Mouse (Mus musculus) forebrain, embryonic 15.5 days (tissue): ENCODE results near the gene Fer. TPM values are rescaled to one million over a fixed set of nuclear protein-coding genes. Genes with fewer than 3 reads are reported as not detected.
"Not testable (repeated sequence)": the region's sequence is repeated elsewhere in the genome, so short reads cannot be mapped to it uniquely, and the experiment has no call there.

Source experiments
- ATAC-seq: fragments of 200-750 bp; cut with Nextera tagmentation; replicated peaks from 2 replicates; pipeline ENCODE4 v1.8.0; 2017; ENCODE audit warnings: mild to moderate bottlenecking, moderate TSS enrichment, moderate library complexity
- H3K27ac ChIP-seq: fragments of 300-500 bp; sonication (generic); replicated peaks from 2 replicates; pipeline ENCODE4 v1.5.1; 2015; ENCODE audit warnings: mild to moderate bottlenecking, inconsistent platforms
- H3K27me3 ChIP-seq: fragments of 300-500 bp; sonication (generic); 2 replicates; pipeline ENCODE4 v1.6.1; 2015; ENCODE audit warnings: inconsistent platforms
- H3K36me3 ChIP-seq: fragments of 300-500 bp; sonication (generic); 2 replicates; pipeline ENCODE4 v1.6.1; 2015; ENCODE audit warnings: mild to moderate bottlenecking, inconsistent platforms
- H3K4me1 ChIP-seq: fragments of 300-500 bp; sonication (generic); 2 replicates; pipeline ENCODE4 v1.6.1; 2015; ENCODE audit warnings: inconsistent platforms
- H3K4me2 ChIP-seq: fragments of 300-500 bp; sonication (generic); replicated peaks from 2 replicates; pipeline ENCODE4 v1.6.1; 2015; ENCODE audit warnings: mild to moderate bottlenecking, inconsistent platforms
- H3K4me3 ChIP-seq: fragments of 300-500 bp; sonication (generic); 2 replicates; pipeline ENCODE4 v1.5.1; 2015; ENCODE audit warnings: mild to moderate bottlenecking, inconsistent platforms
- H3K9ac ChIP-seq: fragments of 300-500 bp; sonication (generic); replicated peaks from 2 replicates; pipeline ENCODE4 v1.6.1; 2015; ENCODE audit warnings: mild to moderate bottlenecking, inconsistent platforms
- H3K9me3 ChIP-seq: fragments of 300-500 bp; sonication (generic); 2 replicates; pipeline ENCODE4 v1.6.1; 2016; ENCODE audit warnings: inconsistent platforms
- WGBS: fragments of 180-500 bp; shearing (Covaris S2); methylation state at CpG from one replicate; pipeline ENCODE4 v1.1.7; 2015; ENCODE audit warnings: mixed read lengths; 5-methylcytosine and 5-hydroxymethylcytosine counted together
- polyA plus RNA-seq: library from polyadenylated mRNA; unstranded; fragments of >200 nt; fragmentation: Nextera tagmentation; extraction: Ambion mirVana; gene quantifications from 2 replicates; pipeline ENCODE4 v1.2.1, GENCODE M21; 2015

The Fer gene
- polyA plus RNA-seq, 1 experiment from 2014 or later = 33.7 TPM

- ATAC-seq = no peak
- H3K4me1 ChIP-seq = no peaks in the 10 kb centered on the region
- no peak overlapping the region for H3K9ac ChIP-seq
- 76% methylated on average over 1 of the region's 1 CpGs for WGBS
- H3K27ac ChIP-seq = no peak overlapping the region
- no peak overlapping the region for H3K4me3 ChIP-seq
- no peaks in the 10 kb centered on the region for H3K36me3 ChIP-seq
- H3K27me3 ChIP-seq = no peaks in the 10 kb centered on the region
- H3K4me2 ChIP-seq = no peak overlapping the region
- no peaks in the 10 kb centered on the region for H3K9me3 ChIP-seq
Observed at GRCm38 (mm10) chr17:63842226-63842625, 20.6 kb upstream of the Fer start.

GRCm38 (mm10) chr17:63844936-63845335, 17.9 kb upstream of the Fer start:
- H3K36me3 ChIP-seq = no peaks in the 10 kb centered on the region
- no peak for ATAC-seq
- no peak overlapping the region for H3K4me3 ChIP-seq
- H3K27me3 ChIP-seq = no peaks in the 10 kb centered on the region
- WGBS = 80% methylated on average over 5 of the region's 5 CpGs
- no peak overlapping the region for H3K9ac ChIP-seq
- no peak overlapping the region for H3K4me2 ChIP-seq
- no peaks in the 10 kb centered on the region for H3K9me3 ChIP-seq
- H3K4me1 ChIP-seq = no peaks in the 10 kb centered on the region
- no peak overlapping the region for H3K27ac ChIP-seq

DNA sequence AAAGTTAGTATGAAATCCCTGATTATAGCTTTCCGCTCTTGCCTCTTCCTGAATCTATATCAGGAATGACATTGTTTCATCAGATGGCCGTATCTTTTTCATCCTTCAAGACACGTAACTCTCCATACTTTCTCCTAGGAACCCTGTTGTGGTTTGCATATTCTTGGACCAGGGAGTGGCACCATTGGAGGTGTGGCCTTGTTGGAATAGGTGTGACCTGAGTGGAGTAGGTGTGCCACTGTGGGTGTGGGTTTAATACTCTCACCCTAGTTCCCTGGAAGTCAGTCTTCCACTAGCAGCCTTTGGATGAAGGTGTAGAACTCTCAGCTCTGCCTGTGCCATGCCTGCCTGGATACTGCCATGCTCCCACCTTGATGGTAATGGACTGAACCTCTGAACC, 17.1 kb upstream of the Fer start:
- H3K36me3 ChIP-seq, H3K9ac ChIP-seq, H3K9me3 ChIP-seq, ATAC-seq, H3K4me3 ChIP-seq, H3K27ac ChIP-seq, H3K27me3 ChIP-seq, H3K4me2 ChIP-seq, H3K4me1 ChIP-seq: not testable (repeated sequence)
- 94% methylated on average over 3 of the region's 3 CpGs for WGBS

DNA sequence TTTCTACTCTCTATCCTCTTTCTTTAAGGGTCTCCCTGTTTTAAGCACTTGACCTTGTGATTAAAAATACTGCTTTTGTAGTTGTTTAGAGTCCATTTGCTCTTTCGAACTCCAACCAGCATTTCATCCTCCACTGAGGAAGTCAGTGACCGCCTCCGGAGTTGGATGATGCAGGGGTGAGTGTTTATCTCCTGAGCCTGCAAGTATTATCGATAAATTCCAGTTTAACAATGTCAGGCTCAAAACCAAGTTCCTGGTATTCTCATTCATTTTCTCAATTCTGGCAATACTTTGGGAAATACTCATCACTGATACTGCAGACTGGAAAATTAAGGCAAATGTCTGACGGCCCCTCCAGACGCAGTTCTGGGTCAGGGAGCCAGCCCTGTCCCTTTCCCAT, 13.7 kb upstream of the Fer start:
- H3K36me3 ChIP-seq = no peaks in the 10 kb centered on the region
- H3K9ac ChIP-seq = peak overlapping the region; percentile 85
- WGBS = 7% methylated on average over 6 of the region's 6 CpGs
- H3K4me2 ChIP-seq = peak overlapping the region; percentile 67
- H3K4me1 ChIP-seq = no peaks in the 10 kb centered on the region
- peak overlapping the region; percentile 56 for H3K27ac ChIP-seq
- H3K27me3 ChIP-seq = no peaks in the 10 kb centered on the region
- peak overlapping the region; percentile 83 for H3K4me3 ChIP-seq
- no peaks in the 10 kb centered on the region for H3K9me3 ChIP-seq
- peak; percentile 33 for ATAC-seq

GRCm38 (mm10) chr17:63849566-63849965, 13.3 kb upstream of the Fer start:
- H3K36me3 ChIP-seq = no peaks in the 10 kb centered on the region
- peak overlapping the region; percentile 83 for H3K4me3 ChIP-seq
- no peaks in the 10 kb centered on the region for H3K4me1 ChIP-seq
- peak overlapping the region; percentile 85 for H3K9ac ChIP-seq
- H3K27ac ChIP-seq = peak overlapping the region; percentile 56
- no peaks in the 10 kb centered on the region for H3K27me3 ChIP-seq
- peak; percentile 100 for ATAC-seq
- 0% methylated on average over 22 of the region's 22 CpGs for WGBS
- peak overlapping the region; percentile 67 for H3K4me2 ChIP-seq
- H3K9me3 ChIP-seq = no peaks in the 10 kb centered on the region

GRCm38 (mm10) chr17:63850016-63850415, 12.8 kb upstream of the Fer start:
- Histone ChIP-seq H3K9me3 (no peaks in the 10 kb centered on the region), H3K4me1 (no peaks in the 10 kb centered on the region), H3K27ac (no peak overlapping the region), H3K9ac (no peak overlapping the region), H3K4me2 (peak overlapping the region; percentile 67; the same call in 1 of the 2 replicates), H3K4me3 (peak overlapping the region; percentile 83; the same call in 1 of the 2 replicates), H3K27me3 (no peaks in the 10 kb centered on the region), H3K36me3 (no peaks in the 10 kb centered on the region)
- peak; percentile 41 for ATAC-seq
- WGBS = 79% methylated on average over 9 of the region's 9 CpGs

DNA sequence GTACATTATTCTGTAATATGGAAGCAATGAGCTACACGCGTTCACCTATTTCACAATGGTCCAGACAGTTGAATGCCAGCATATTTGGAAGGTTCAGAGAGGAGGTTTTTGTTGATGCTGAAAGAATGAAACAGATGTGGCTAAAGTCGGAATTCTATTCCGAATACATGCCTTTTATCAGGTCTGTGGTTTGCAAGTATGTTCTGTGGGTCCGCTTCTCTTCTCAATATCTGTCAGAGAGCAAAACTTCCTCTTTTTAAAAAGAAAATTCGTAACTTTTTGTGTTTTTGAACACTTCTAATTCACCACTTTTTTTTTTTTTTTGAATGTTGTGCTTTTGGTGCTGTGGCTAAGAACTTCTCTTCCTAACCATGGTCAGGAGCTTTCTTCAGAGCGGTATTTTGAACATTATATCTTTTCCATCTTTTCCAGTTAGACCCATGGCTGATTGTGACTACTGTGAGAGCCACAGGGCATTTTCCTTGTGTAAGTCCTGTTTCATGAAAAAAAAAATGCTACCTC, 5.8 kb upstream of the Fer start:
- no peak overlapping the region for H3K9ac ChIP-seq
- ATAC-seq = no peak
- no peak overlapping the region for H3K4me3 ChIP-seq
- no peaks in the 10 kb centered on the region for H3K4me1 ChIP-seq
- H3K9me3 ChIP-seq = no peaks in the 10 kb centered on the region
- no peaks in the 10 kb centered on the region for H3K27me3 ChIP-seq
- H3K36me3 ChIP-seq = no peaks in the 10 kb centered on the region
- WGBS = 89% methylated on average over 7 of the region's 7 CpGs
- H3K27ac ChIP-seq = no peak overlapping the region
- H3K4me2 ChIP-seq = no peak overlapping the region

- no peak overlapping the region for H3K4me3 ChIP-seq
- H3K4me1 ChIP-seq = peaks cover 14% of the 10 kb centered on the region
- 37% methylated on average over 4 of the region's 4 CpGs for WGBS
- H3K9ac ChIP-seq = no peak overlapping the region
- H3K4me2 ChIP-seq = no peak overlapping the region
- no peak overlapping the region for H3K27ac ChIP-seq
- H3K9me3 ChIP-seq = no peaks in the 10 kb centered on the region
- ATAC-seq = no peak
- H3K27me3 ChIP-seq = no peaks in the 10 kb centered on the region
- no peaks in the 10 kb centered on the region for H3K36me3 ChIP-seq
Observed at GRCm38 (mm10) chr17:63860988-63861387, 1.9 kb upstream of the Fer start.

DNA sequence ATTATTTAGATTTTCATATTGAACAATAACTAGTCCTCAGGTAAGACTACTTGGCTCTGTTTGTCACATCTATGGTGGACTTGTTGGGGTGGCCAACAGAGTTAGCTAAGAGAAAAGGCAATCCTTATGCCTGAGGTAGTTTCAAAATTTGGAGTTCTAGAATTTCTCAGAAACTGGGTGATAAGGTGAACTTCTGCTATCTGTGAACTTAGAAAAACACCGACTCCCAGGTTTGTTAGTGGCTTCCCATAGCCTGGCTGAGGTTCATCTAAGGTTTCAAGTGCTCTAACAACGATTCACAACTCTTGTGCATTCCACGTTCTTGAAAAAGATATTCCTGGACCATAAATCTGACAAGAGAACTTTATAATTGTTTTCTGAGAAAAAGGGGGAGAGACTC, 463 bp upstream of the Fer start:
- Histone ChIP-seq H3K4me1 (peaks cover 14% of the 10 kb centered on the region), H3K27me3 (no peaks in the 10 kb centered on the region), H3K36me3 (no peaks in the 10 kb centered on the region), H3K4me2 (no peak overlapping the region), H3K9ac (no peak overlapping the region), H3K9me3 (no peaks in the 10 kb centered on the region), H3K4me3 (no peak overlapping the region), H3K27ac (no peak overlapping the region)
- ATAC-seq = no peak
- 79% methylated on average over 3 of the region's 3 CpGs for WGBS

DNA sequence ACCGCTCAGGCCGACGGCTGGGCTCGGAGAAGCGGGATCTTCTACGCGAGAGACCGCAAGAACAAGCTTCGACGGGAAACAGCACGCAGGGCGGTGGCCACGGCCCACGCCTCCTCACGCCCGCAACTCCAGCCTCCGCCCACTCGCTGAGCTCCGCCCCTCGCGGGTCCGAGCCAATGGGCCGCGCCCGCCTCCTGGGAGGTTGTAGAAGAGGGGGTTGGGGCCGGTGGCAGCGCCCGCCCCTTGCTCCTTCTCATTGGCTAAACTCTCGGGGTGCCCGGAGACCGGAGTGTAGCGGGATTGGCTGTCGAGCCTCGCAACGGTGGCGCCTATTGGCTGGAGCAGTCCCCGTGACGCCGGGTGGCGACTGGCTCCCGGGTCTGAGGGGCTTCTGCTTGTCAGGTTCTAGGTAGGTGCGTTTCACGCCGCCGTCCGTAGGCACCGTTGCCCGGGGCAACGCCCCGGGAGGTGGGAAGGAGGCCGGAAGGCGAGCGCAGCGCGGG, 836 bp downstream of the Fer start, which contains the start of gene A930002H24Rik:
Gene A930002H24Rik, minus strand, starts transcription at position 145 of the 503 bp plus-strand sequence.
- under 1% methylated on average over 54 of the region's 55 CpGs for WGBS
- peak; percentile 100 for ATAC-seq
- Histone ChIP-seq H3K4me3 (peak within 1 kb of the TSS; percentile 90), H3K9ac (peak within 1 kb of the TSS; percentile 88), H3K9me3 (no peaks in the 10 kb centered on the region), H3K27me3 (no peaks in the 10 kb centered on the region), H3K27ac (peak within 1 kb of the TSS; percentile 87), H3K4me1 (peaks cover 14% of the 10 kb centered on the region), H3K36me3 (no peaks in the 10 kb centered on the region), H3K4me2 (peak within 1 kb of the TSS; percentile 86)

DNA sequence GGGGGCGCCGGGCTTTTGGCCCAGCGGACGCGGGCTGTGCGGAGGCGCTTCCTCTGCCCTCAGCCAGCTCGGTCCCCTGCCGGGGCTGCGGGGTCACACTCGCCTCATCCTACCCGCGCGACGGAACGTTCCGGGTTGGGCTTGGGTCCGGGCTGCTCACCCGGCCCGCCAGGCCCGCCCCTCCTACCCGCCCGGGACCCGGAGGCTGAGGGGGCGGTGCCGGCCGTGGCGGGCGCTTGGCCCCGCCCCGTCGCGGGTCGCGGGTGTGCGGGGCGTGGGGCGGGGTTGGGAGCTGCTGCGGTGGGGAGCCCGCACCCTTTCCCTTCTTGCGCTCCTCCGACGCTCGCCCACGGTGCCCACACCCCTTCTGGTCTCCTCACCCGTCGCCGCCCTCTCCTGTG, 1.3 kb downstream of the Fer start:
- Histone ChIP-seq H3K27ac (peak overlapping the region; percentile 87), H3K27me3 (no peaks in the 10 kb centered on the region), H3K9ac (peak overlapping the region; percentile 88), H3K4me2 (peak overlapping the region; percentile 86), H3K4me1 (peaks cover 14% of the 10 kb centered on the region), H3K36me3 (no peaks in the 10 kb centered on the region), H3K9me3 (no peaks in the 10 kb centered on the region), H3K4me3 (peak overlapping the region; percentile 90)
- WGBS = under 1% methylated on average over 42 of the region's 48 CpGs
- ATAC-seq = peak; percentile 78

GRCm38 (mm10) chr17:63871773-63872172, 8.9 kb downstream of the Fer start:
- no peak for ATAC-seq
- no peak overlapping the region for H3K4me3 ChIP-seq
- 91% methylated on average over 7 of the region's 7 CpGs for WGBS
- H3K4me2 ChIP-seq = no peak overlapping the region
- H3K9me3 ChIP-seq = no peaks in the 10 kb centered on the region
- no peaks in the 10 kb centered on the region for H3K27me3 ChIP-seq
- H3K36me3 ChIP-seq = no peaks in the 10 kb centered on the region
- H3K9ac ChIP-seq = no peak overlapping the region
- H3K27ac ChIP-seq = no peak overlapping the region
- no peaks in the 10 kb centered on the region for H3K4me1 ChIP-seq

DNA sequence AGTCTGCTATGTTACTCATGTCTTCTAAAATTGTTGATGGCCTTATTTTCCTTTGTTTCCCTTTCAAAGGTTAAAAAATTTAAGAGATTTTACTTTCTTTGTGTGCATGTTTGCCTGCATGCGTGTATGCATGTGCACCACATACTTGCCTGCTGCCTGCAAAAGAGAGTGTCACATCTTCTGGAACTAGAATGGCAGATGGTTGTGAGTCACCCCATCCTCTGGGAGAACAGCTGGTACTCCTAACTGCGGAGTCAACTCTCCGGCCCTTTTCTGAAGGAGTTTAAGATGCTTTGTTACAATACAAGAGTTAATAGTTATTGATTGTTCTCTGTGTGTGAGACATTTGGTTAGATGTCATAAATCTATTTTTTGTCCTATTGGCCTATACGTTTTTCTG, 16.0 kb downstream of the Fer start:
- no peaks in the 10 kb centered on the region for H3K9me3 ChIP-seq
- H3K4me3 ChIP-seq = no peak overlapping the region
- 73% methylated on average over 4 of the region's 4 CpGs for WGBS
- no peak overlapping the region for H3K9ac ChIP-seq
- no peak overlapping the region for H3K27ac ChIP-seq
- ATAC-seq = 0 out of 2 replicates have a peak, but pooled peaks have one; percentile 55
- no peaks in the 10 kb centered on the region for H3K4me1 ChIP-seq
- no peaks in the 10 kb centered on the region for H3K27me3 ChIP-seq
- H3K4me2 ChIP-seq = no peak overlapping the region
- no peaks in the 10 kb centered on the region for H3K36me3 ChIP-seq
